Mouse (Mus musculus) limb, embryonic 12.5 days (tissue): ENCODE results near the gene Cd2bp2. TPM values are rescaled to one million over a fixed set of nuclear protein-coding genes. Genes with fewer than 3 reads are reported as not detected.

Source experiments
- ATAC-seq: fragments of 200-750 bp; cut with Nextera tagmentation; 2 replicates; pipeline ENCODE4 v1.8.0; 2017; ENCODE audit warnings: low read depth, moderate TSS enrichment; ENCODE audit not compliant: insufficient number of reproducible peaks, insufficient read depth, low FRiP score, low TSS enrichment
- H3K27ac ChIP-seq: fragments of 300-500 bp; sonication (generic); 2 replicates; pipeline ENCODE4 v1.5.1; 2016; ENCODE audit warnings: mild to moderate bottlenecking, moderate library complexity
- H3K27me3 ChIP-seq: fragments of 300-500 bp; sonication (generic); 2 replicates; pipeline ENCODE4 v1.6.1; 2016; ENCODE audit warnings: mild to moderate bottlenecking, moderate library complexity
- H3K36me3 ChIP-seq: fragments of 300-500 bp; sonication (generic); 2 replicates; pipeline ENCODE4 v1.6.1; 2016; ENCODE audit warnings: mild to moderate bottlenecking, moderate library complexity
- H3K4me1 ChIP-seq: fragments of 300-500 bp; sonication (generic); replicated peaks from 2 replicates; pipeline ENCODE4 v1.6.1; 2016
- H3K4me2 ChIP-seq: fragments of 300-500 bp; sonication (generic); 2 replicates; pipeline ENCODE4 v1.6.1; 2016; ENCODE audit warnings: mild to moderate bottlenecking, moderate library complexity
- H3K4me3 ChIP-seq: fragments of 300-500 bp; sonication (generic); replicated peaks from 2 replicates; pipeline ENCODE4 v1.5.1; 2016; ENCODE audit warnings: mild to moderate bottlenecking
- H3K9ac ChIP-seq: fragments of 300-500 bp; sonication (generic); replicated peaks from 2 replicates; pipeline ENCODE4 v1.6.1; 2016; ENCODE audit warnings: mild to moderate bottlenecking, moderate library complexity
- H3K9me3 ChIP-seq: fragments of 300-500 bp; sonication (generic); 2 replicates; pipeline ENCODE4 v1.6.1; 2016; ENCODE audit warnings: mild to moderate bottlenecking, moderate library complexity
- WGBS: fragments of 180-500 bp; shearing (Covaris S2); methylation state at CpG from one replicate; pipeline ENCODE4 v1.1.7; 2016; 5-methylcytosine and 5-hydroxymethylcytosine counted together
- polyA plus RNA-seq: library from polyadenylated mRNA; unstranded; fragments of >200 nt; fragmentation: Nextera tagmentation; extraction: Ambion mirVana; gene quantifications from 2 replicates; pipeline ENCODE4 v1.2.1, GENCODE M21; 2016

Gene Cd2bp2
- polyA plus RNA-seq, 1 experiment from 2014 or later = 86.5 TPM

DNA sequence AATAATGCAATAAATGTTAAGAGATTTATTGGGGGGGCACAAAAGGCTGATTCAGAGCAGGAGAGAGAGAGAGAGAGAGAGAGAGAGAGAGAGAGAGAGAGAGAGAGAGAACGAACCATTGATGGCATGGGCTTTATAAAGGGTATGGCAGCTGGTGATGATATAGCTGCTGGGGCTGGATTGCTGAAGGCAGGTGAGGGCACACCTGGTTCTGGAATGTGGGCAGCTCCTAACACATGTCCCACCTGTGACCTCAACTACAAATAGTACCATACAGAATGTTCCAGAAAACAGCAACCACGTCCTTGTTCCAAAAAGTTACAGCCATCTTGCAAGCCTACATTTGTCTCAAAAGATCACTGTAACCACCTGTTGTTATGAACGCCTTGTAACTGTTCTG, 35.5 kb upstream of the Cd2bp2 start:
- 0 out of 2 replicates have a peak overlapping the region, but pooled peaks have one; percentile 99 for H3K27ac ChIP-seq
- no peaks in the 10 kb centered on the region for H3K27me3 ChIP-seq
- no peak for ATAC-seq
- H3K4me1 ChIP-seq = peaks cover 28% of the 10 kb centered on the region
- peaks cover 51% of the 10 kb centered on the region for H3K36me3 ChIP-seq
- peak overlapping the region; percentile 76 for H3K4me2 ChIP-seq
- 68% methylated on average over 3 of the region's 3 CpGs for whole genome bisulfite sequencing
- peaks cover 6% of the 10 kb centered on the region; the same call in 1 of the 2 replicates for H3K9me3 ChIP-seq
- H3K9ac ChIP-seq = peak overlapping the region; percentile 96
- H3K4me3 ChIP-seq = peak overlapping the region; percentile 90

DNA sequence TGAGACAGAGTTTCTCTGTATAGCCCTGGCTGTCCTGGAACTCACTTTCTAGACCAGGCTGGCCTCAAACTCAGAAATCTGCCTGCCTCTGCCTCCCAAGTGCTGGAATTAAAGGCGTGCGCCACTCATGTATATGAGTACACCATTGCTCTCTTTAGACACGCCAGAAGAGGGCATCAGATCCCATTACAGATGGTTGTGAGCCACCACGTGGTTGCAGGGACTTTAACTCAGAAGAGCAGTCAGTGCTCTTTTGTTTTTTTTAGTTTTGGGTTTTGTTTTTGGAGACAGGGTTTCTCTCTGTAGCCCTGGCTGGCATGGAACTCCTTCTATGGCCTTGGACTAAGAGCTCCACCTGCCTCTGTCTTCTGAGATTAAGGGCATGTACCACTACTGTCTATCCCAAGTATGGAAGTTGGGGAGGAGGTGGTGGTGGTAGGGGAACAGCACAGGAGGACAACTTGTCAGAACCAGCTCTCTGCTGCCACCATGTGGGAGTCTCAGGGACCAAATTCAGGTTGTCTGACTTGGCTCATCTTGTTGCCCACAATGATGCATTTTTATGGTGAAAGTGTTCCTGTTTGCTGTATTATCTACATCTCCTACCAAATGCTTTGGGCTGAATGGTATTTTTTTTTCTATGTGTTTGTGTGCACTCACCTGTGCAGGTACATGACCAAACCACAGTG, 32.9 kb upstream of the Cd2bp2 start:
- ATAC-seq = no peak
- Histone ChIP-seq H3K9ac (no peak overlapping the region), H3K9me3 (no peaks in the 10 kb centered on the region), H3K27me3 (no peaks in the 10 kb centered on the region), H3K27ac (no peak overlapping the region), H3K4me3 (no peak overlapping the region), H3K4me2 (no peak overlapping the region), H3K4me1 (peaks cover 19% of the 10 kb centered on the region), H3K36me3 (peaks cover 35% of the 10 kb centered on the region)
- 68% methylated on average over 4 of the region's 4 CpGs for WGBS

- Histone ChIP-seq H3K4me3 (no peak overlapping the region), H3K9me3 (no peaks in the 10 kb centered on the region), H3K4me1 (peaks cover 6% of the 10 kb centered on the region), H3K4me2 (no peak overlapping the region), H3K27me3 (no peaks in the 10 kb centered on the region), H3K27ac (no peak overlapping the region), H3K9ac (no peak overlapping the region), H3K36me3 (peaks cover 28% of the 10 kb centered on the region)
- no peak for ATAC-seq
- 83% methylated on average over 11 of the region's 11 CpGs for WGBS
Observed at GRCm38 (mm10) chr7:127225147-127225995, 29.5 kb upstream of the Cd2bp2 start.

DNA sequence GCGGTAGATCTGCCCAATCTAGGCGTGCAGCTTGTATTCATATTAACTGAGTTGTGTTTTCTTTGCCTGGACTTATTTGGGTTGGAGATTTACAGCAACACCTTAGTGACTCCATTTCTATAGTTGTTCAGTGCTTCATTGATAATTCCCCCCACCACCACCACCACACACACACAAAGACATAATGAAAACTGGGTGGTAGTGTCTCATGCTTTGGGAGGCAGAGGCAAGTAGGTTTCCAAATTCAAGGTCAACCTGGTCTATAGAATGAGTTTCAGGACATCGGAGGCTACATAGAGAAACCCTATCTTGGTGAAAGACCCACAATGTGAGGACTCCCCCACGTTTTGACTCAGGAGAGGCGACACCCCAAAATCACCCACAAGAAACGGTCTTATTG, 28.8 kb upstream of the Cd2bp2 start:
- no peaks in the 10 kb centered on the region for H3K27me3 ChIP-seq
- H3K27ac ChIP-seq = no peak overlapping the region
- no peaks in the 10 kb centered on the region for H3K4me1 ChIP-seq
- 89% methylated on average over 6 of the region's 6 CpGs for WGBS
- H3K4me2 ChIP-seq = no peak overlapping the region
- ATAC-seq = no peak
- no peak overlapping the region for H3K9ac ChIP-seq
- peaks cover 21% of the 10 kb centered on the region for H3K36me3 ChIP-seq
- no peak overlapping the region for H3K4me3 ChIP-seq
- H3K9me3 ChIP-seq = no peaks in the 10 kb centered on the region

DNA sequence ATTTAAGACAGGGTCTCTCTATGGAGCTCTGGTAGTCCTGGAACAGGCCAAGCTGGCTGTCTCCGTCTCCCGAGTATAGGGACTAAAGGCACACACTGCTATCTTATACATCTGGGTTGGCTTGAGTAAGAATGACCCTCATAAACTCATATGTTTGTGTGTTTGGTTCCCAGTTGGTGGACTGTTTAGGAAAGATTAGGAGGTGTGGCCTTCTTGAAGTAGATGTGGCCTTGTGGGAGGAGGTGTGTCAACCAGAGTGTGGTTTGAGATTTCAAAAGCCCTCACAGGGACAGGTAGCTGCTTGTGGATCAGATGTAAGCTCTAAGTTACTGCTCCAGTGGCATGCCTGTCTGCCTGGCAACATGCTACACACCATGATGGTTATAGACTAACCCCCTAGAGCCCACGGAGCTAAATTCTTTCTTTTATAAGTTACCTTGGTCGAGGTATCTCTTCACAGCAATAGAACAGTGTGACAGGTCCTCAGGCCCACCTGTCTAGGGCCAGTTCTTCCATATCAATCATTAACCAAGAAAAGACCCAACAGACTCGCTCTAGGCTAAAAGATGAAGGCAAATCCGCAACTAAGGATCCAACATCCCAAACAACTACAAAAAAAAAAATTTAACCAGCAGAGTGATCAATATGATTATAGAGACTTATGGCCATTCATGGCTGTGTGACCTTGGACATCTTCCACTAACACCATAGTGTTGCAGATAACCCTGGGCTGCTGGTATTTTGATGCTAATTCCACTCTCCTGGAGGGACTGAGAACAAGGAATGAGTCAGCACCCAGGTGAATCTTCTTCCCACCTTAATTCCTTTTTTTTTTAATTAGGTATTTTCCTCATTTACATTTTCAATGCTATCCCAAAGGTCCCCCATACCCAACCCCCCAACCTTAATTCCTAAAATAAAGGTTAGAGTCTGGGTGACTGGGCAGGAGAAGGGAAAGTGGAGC, 27.9 kb upstream of the Cd2bp2 start:
- 84% methylated on average over 6 of the region's 6 CpGs for WGBS
- Histone ChIP-seq H3K36me3 (peaks cover 13% of the 10 kb centered on the region; the same call in 1 of the 2 replicates), H3K4me2 (no peak overlapping the region), H3K27ac (no peak overlapping the region), H3K9me3 (no peaks in the 10 kb centered on the region), H3K27me3 (no peaks in the 10 kb centered on the region), H3K4me3 (no peak overlapping the region), H3K9ac (no peak overlapping the region), H3K4me1 (no peaks in the 10 kb centered on the region)
- no peak for ATAC-seq

DNA sequence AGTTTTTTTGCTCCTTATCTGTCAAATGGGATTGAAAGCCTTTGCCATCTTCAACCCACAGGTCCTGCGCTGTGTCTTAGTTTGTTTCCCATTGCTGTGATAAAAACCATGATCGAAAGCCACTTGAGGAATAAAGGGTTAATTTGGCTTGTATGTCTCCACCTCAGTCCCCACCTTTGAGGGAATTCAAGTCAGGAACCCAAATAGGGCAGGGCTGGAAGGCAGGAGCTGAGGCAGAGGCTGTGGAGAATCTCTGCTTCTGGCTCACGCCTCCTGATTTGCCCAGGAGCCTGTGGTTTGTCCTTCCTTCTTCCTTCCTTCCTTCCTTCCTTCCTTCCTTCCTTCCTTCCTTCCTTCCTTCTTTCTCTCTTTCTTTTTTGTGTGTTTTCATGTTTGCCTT, 27.3 kb upstream of the Cd2bp2 start:
- no peak overlapping the region for H3K9ac ChIP-seq
- 92% methylated on average over 3 of the region's 3 CpGs for WGBS
- H3K36me3 ChIP-seq = peaks cover 9% of the 10 kb centered on the region; the same call in 1 of the 2 replicates
- ATAC-seq = no peak
- no peak overlapping the region for H3K4me2 ChIP-seq
- H3K27ac ChIP-seq = no peak overlapping the region
- H3K9me3 ChIP-seq = no peaks in the 10 kb centered on the region
- H3K27me3 ChIP-seq = no peaks in the 10 kb centered on the region
- no peaks in the 10 kb centered on the region for H3K4me1 ChIP-seq
- H3K4me3 ChIP-seq = no peak overlapping the region

DNA sequence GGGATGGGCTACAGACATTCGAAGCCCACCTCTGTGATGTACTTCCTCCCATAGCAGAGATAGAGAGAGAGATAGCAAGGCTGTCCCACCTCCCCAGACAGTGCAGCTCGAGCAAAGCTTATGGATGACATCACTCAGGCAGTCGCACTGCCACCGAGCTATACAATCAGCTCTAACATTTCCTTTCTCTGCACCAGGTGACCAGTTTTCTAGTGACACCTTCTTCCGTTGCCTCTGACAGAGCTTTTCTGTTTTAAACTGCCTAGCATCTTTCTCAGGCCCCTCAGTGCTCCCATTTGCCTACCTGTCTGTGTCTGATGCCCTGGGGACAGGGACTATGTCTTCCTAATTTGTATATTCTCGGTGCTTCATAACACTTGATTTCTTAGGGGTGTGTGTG, 24.6 kb upstream of the Cd2bp2 start:
- H3K4me1 ChIP-seq = peaks cover 2% of the 10 kb centered on the region; the same call in 1 of the 2 replicates
- H3K27ac ChIP-seq = no peak overlapping the region
- H3K9ac ChIP-seq = no peak overlapping the region
- no peaks in the 10 kb centered on the region for H3K27me3 ChIP-seq
- 86% methylated on average over 6 of the region's 6 CpGs for WGBS
- ATAC-seq = no peak
- no peaks in the 10 kb centered on the region for H3K9me3 ChIP-seq
- H3K36me3 ChIP-seq = peaks cover 5% of the 10 kb centered on the region; the same call in 1 of the 2 replicates
- H3K4me3 ChIP-seq = no peak overlapping the region
- H3K4me2 ChIP-seq = no peak overlapping the region

- no peak for ATAC-seq
- Histone ChIP-seq H3K27me3 (peaks cover 10% of the 10 kb centered on the region; the same call in 1 of the 2 replicates), H3K36me3 (peaks cover 4% of the 10 kb centered on the region; the same call in 1 of the 2 replicates), H3K27ac (no peak overlapping the region), H3K9me3 (no peaks in the 10 kb centered on the region), H3K4me1 (peaks cover 20% of the 10 kb centered on the region), H3K9ac (no peak overlapping the region), H3K4me2 (no peak overlapping the region), H3K4me3 (no peak overlapping the region)
- 89% methylated on average over 4 of the region's 4 CpGs for WGBS
Observed at GRCm38 (mm10) chr7:127218670-127219069, 22.8 kb upstream of the Cd2bp2 start.

DNA sequence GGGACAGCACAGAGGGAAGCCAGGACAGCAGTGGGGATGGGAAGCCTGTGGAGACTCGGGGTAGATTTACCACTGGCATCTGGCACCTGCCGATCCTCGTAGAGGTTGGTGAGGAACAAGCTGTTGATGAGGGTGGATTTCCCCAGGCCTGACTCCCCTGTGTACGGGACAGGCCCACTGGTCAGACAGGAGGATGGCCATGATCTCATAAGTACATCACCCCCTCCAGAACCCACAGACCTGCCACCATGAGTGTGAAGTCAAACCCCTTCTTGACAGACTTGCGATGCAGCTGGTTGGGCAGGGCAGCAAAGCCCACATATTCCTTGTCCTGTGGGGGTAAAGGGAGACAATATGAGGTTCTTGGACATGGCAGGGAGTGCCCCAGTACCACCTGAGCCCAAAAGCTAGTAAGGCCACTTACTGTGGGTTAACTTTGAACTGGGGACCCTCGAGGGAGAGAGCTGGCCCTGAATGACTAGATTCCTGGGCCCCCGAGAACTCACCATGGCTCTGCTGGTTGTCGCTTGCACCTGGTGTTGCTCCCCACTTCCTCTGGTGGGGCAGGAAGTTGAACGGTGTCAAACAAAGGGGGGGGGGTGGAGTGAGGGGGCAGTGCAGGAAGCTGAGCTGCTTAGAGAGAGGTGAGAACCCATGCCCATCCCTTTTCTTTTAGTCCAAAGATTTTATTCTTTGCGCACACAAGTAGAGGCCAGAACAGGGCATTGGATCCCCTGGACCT, 22.2 kb upstream of the Cd2bp2 start:
- H3K4me1 ChIP-seq = peaks cover 20% of the 10 kb centered on the region
- no peak overlapping the region for H3K4me3 ChIP-seq
- WGBS = 77% methylated on average over 10 of the region's 10 CpGs
- H3K9ac ChIP-seq = no peak overlapping the region
- no peak overlapping the region for H3K27ac ChIP-seq
- no peak for ATAC-seq
- peaks cover 2% of the 10 kb centered on the region; the same call in 1 of the 2 replicates for H3K36me3 ChIP-seq
- H3K4me2 ChIP-seq = no peak overlapping the region
- H3K9me3 ChIP-seq = no peaks in the 10 kb centered on the region
- peaks cover 16% of the 10 kb centered on the region; the same call in 1 of the 2 replicates for H3K27me3 ChIP-seq

DNA sequence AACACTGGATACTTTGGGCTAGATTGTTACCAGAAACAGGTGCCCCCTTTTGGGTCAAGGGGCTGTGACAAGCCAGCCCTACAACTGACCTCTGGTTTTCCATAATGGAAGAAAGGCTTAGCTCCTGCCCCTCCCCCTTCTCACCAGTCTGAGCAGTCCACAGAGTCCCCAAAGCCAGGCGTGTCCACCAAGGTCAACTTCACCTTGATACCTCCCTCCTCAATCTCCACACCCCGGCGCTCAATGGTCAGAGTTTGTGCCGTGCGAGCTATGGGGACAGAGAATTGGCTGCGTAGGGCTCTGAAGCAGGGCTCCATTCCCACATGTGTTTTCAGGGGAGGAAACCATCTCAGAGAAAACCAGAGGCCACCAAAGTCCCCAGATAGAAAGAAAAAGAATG, 21.6 kb upstream of the Cd2bp2 start:
- ATAC-seq = no peak
- no peaks in the 10 kb centered on the region for H3K9me3 ChIP-seq
- peaks cover 16% of the 10 kb centered on the region; the same call in 1 of the 2 replicates for H3K27me3 ChIP-seq
- 88% methylated on average over 6 of the region's 6 CpGs for WGBS
- no peak overlapping the region for H3K4me2 ChIP-seq
- H3K4me1 ChIP-seq = peaks cover 20% of the 10 kb centered on the region
- H3K36me3 ChIP-seq = no peaks in the 10 kb centered on the region
- no peak overlapping the region for H3K4me3 ChIP-seq
- no peak overlapping the region for H3K27ac ChIP-seq
- no peak overlapping the region for H3K9ac ChIP-seq
